Mouse (Mus musculus) kidney, embryonic 16.5 days (tissue): ENCODE results near the gene Olfr314. TPM values are rescaled to one million over a fixed set of nuclear protein-coding genes. Genes with fewer than 3 reads are reported as not detected.
"Not testable (repeated sequence)": the region's sequence is repeated elsewhere in the genome, so short reads cannot be mapped to it uniquely, and the experiment has no call there.

Source experiments
- ATAC-seq: fragments of 200-750 bp; cut with Nextera tagmentation; 2 replicates; pipeline ENCODE4 v1.8.0; 2017; ENCODE audit warnings: moderate TSS enrichment; ENCODE audit not compliant: low FRiP score, low TSS enrichment
- H3K27ac ChIP-seq: fragments of 300-500 bp; sonication (generic); 2 replicates; pipeline ENCODE4 v1.5.1; 2014; ENCODE audit warnings: low read length
- H3K27me3 ChIP-seq: fragments of 300-500 bp; sonication (generic); 2 replicates; pipeline ENCODE4 v1.6.1; 2014; ENCODE audit warnings: low read length, control low read depth, mixed read lengths; ENCODE audit not compliant: insufficient read depth
- H3K36me3 ChIP-seq: fragments of 300-500 bp; sonication (generic); 2 replicates; pipeline ENCODE4 v1.6.1; 2014; ENCODE audit warnings: low read length, control low read depth, mixed read lengths; ENCODE audit not compliant: insufficient read depth
- H3K4me1 ChIP-seq: fragments of 300-500 bp; sonication (generic); 2 replicates; pipeline ENCODE4 v1.6.1; 2014; ENCODE audit warnings: low read length, control low read depth, mixed read lengths; ENCODE audit not compliant: insufficient read depth
- H3K4me2 ChIP-seq: fragments of 300-500 bp; sonication (generic); replicated peaks from 2 replicates; pipeline ENCODE4 v1.6.1; 2014; ENCODE audit warnings: low read depth, low read length
- H3K4me3 ChIP-seq: fragments of 300-500 bp; sonication (generic); 2 replicates; pipeline ENCODE4 v1.5.1; 2014; ENCODE audit warnings: mild to moderate bottlenecking, low read length
- H3K9ac ChIP-seq: fragments of 300-500 bp; sonication (generic); replicated peaks from 2 replicates; pipeline ENCODE4 v1.6.1; 2014; ENCODE audit warnings: low read length
- H3K9me3 ChIP-seq: fragments of 300-500 bp; sonication (generic); 2 replicates; pipeline ENCODE4 v1.6.1; 2016; ENCODE audit warnings: low read length, control low read depth
- WGBS: fragments of 180-500 bp; shearing (Covaris S2); extraction: QIAGEN DNeasy Blood & Tissue Kit; methylation state at CpG from one replicate; pipeline ENCODE4 v1.1.7; 2014; 5-methylcytosine and 5-hydroxymethylcytosine counted together
- polyA plus RNA-seq: library from polyadenylated mRNA; unstranded; fragments of >200 nt; fragmentation: Nextera tagmentation; extraction: Ambion mirVana; gene quantifications from 2 replicates; pipeline ENCODE4 v1.2.1, GENCODE M21; 2015

The Olfr314 gene
- polyA plus RNA-seq, 1 experiment from 2014 or later = not detected

DNA sequence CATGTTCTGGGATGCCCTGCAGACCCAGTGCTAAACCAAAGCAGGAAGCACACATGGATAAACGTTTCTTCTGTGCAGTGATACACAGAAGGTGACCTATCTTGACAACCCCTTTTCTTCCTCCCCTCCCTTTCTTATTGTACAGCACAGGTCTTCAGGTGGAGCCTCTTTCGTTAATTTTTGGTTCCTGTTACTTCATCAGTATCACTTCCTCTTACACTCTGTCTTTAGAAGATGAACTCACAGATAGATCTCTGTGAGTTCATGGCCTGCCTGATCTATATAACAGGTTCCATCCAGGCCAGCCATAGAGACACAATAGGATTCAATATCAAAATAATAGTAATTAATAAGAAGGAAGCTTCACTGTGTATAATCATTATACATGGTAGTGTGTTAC lies 7.3 kb downstream of the Olfr314 start:
- ATAC-seq = no peak
- H3K27me3 ChIP-seq = no peaks in the 10 kb centered on the region
- H3K4me1 ChIP-seq = no peaks in the 10 kb centered on the region
- H3K9ac ChIP-seq = no peak overlapping the region
- WGBS = 50% methylated on average over 2 of the region's 2 CpGs
- H3K4me3 ChIP-seq = no peak overlapping the region
- H3K36me3 ChIP-seq = no peaks in the 10 kb centered on the region
- no peaks in the 10 kb centered on the region for H3K9me3 ChIP-seq
- H3K4me2 ChIP-seq = no peak overlapping the region
- no peak overlapping the region for H3K27ac ChIP-seq

DNA sequence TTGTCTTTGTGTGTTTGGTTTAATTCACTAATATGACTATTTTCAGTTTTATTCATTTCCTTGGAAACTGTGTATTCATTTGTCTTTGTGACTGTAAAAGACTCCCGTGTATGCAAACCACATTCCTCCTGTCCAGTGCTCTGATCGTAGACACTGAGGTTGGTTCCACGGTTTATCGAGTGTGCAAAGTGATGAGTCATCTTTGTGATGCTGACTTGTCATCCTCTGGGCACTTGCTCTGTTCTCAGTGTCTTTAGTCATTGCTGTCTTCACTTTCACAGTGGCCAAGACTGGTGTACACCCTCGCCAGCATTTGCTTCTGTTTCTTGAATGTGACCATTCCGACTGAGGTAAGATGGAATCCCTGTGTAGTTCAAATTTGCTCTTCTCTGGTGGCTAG lies 7.9 kb downstream of the Olfr314 start:
- Histone ChIP-seq H3K27me3 (no peaks in the 10 kb centered on the region), H3K36me3 (no peaks in the 10 kb centered on the region), H3K4me2 (no peak overlapping the region), H3K9ac (no peak overlapping the region), H3K4me3 (no peak overlapping the region), H3K9me3 (no peaks in the 10 kb centered on the region), H3K27ac (no peak overlapping the region), H3K4me1 (no peaks in the 10 kb centered on the region)
- no peak for ATAC-seq
- 75% methylated on average over 6 of the region's 6 CpGs for WGBS

DNA sequence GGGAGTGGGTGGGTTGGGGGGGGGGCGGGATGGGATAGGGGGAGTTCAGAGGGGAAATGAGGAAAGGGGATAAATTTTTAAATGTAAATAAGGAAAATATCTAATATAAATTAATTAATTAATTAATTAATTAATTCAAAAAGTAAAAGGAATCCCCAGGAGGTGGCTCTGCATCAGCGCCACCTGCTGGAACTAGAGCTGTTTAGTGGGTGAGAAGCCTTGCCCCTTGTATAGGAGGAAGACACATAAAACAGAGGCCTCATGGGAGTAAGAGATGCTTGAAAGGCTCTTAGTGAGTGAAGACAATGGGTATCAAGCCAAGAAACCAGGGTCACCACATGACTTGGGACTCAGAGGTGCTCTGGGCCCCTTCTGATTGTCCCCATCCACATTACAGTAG lies 13.1 kb downstream of the Olfr314 start:
- ATAC-seq = no peak
- no peaks in the 10 kb centered on the region for H3K9me3 ChIP-seq
- H3K27ac ChIP-seq = no peak overlapping the region
- no peak overlapping the region for H3K9ac ChIP-seq
- no peaks in the 10 kb centered on the region for H3K4me1 ChIP-seq
- no peaks in the 10 kb centered on the region for H3K36me3 ChIP-seq
- H3K4me3 ChIP-seq = no peak overlapping the region
- WGBS = 81% methylated on average over 1 of the region's 2 CpGs
- H3K4me2 ChIP-seq = no peak overlapping the region
- H3K27me3 ChIP-seq = no peaks in the 10 kb centered on the region

DNA sequence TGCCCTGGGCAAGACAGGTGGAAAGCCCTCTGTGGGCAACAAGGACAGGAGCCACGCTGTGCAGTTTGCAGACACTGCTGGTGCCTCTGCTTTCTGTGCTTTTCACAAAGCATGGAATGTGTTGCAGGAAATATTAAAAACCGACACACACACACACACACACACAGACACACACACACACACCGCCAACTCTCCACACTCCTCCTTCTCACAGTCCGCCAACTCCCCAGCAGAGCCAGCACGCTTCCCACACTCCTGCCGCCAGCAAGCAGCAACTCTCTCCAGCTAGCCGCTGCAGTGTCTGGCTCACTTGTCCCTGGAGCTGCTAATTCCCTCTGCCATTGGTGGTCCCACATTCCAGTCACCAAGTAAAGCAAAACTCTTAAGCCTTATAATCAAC lies 14.1 kb downstream of the Olfr314 start:
- Histone ChIP-seq H3K27me3 (no peaks in the 10 kb centered on the region), H3K27ac (no peak overlapping the region), H3K9me3 (no peaks in the 10 kb centered on the region), H3K4me3 (no peak overlapping the region), H3K9ac (no peak overlapping the region), H3K4me1 (peaks cover 3% of the 10 kb centered on the region; the same call in 1 of the 2 replicates), H3K36me3 (no peaks in the 10 kb centered on the region), H3K4me2 (no peak overlapping the region)
- ATAC-seq = no peak
- WGBS = 68% methylated on average over 7 of the region's 7 CpGs

DNA sequence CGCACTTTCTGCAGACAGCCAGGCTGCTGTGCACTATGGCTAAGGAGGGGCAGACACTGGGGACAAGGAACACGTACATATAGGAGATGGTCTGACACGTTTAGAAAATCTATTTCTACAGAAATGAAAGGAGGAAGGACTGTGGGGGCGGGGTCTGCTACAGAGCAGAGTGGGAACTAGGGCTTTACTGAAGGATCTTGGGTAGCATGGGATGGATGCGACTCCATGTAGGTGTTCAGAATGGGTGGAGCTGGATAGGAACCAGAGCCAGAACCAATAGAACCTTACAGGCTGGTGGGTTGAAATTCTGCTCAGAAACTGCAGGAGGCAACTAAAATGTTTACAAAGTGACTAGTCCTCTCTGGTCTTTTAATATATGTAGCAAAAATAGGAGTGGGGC lies 17.0 kb downstream of the Olfr314 start:
- no peak overlapping the region for H3K27ac ChIP-seq

DNA sequence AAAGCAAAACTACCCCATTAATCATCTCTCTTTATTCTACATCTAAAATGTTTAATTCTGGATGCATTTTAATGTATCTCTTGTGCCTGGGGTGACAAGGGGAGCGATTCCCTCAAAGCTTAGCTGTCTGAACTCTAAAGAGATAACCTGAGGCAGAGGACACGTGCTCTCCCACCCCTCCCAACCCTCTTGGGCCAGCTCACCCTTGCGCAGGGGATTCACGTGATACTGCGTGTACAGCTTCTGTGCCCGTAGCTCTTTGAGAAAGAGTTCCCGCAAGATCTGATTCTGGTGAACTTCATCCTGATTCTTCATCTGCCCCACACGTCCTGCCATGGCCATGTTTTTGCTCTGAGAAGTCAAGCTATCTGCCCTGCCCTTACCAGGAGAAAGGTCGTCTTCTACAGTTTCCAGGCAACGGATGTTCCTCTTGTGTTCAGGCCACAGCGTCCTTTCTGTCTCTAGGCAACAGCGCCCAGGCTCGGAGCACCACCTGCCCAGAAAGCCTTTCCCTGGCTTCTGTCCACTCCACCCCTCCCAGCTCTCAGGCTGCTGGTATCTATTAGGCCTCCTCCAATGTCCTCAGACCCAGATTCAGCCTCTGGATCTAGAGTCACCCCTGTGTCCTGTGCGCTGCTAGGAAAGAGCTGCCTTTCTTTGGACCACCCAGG lies 18.9 kb downstream of the Olfr314 start, which contains the start of gene Fam183b:
Gene Fam183b, minus strand, starts transcription at position 403 of the 671 bp plus-strand sequence.
- peak; percentile 49; the same call in 1 of the 2 replicates for ATAC-seq
- Histone ChIP-seq H3K9me3 (no peaks in the 10 kb centered on the region), H3K9ac (no peak within 1 kb of the TSS), H3K27ac (no peak within 1 kb of the TSS), H3K4me1 (peaks cover 8% of the 10 kb centered on the region; the same call in 1 of the 2 replicates), H3K36me3 (no peaks in the 10 kb centered on the region), H3K4me3 (no peak within 1 kb of the TSS), H3K4me2 (no peak within 1 kb of the TSS), H3K27me3 (no peaks in the 10 kb centered on the region)
- 37% methylated on average over 14 of the region's 14 CpGs for WGBS

More for the DNA sequence above, 17.0 kb downstream of the Olfr314 start:
- Histone ChIP-seq H3K9ac (no peak overlapping the region), H3K36me3 (no peaks in the 10 kb centered on the region), H3K4me2 (no peak overlapping the region), H3K4me3 (no peak overlapping the region), H3K9me3 (no peaks in the 10 kb centered on the region), H3K4me1 (peaks cover 8% of the 10 kb centered on the region; the same call in 1 of the 2 replicates), H3K27me3 (no peaks in the 10 kb centered on the region)
- ATAC-seq = no peak
- 76% methylated on average over 5 of the region's 5 CpGs for WGBS

DNA sequence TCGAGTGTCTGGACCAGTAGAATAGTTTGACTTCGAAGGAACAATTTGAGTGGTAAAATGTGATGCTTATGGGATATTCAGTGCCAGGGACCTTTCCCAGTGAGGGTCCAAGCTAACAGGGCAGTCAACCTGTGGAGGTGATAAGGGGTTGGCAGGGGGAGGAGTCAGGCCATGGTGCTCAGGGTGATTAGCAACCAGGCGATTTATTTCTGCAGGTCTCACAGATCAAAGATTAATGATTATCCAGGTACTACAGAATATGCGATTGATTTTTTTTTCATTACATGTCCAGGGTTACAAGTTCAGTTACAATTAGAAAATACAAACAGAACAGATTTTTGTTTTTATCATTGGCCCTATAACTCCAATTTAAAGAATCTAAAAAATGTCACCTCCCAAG lies 21.1 kb downstream of the Olfr314 start:
- no peak overlapping the region for H3K4me2 ChIP-seq

DNA sequence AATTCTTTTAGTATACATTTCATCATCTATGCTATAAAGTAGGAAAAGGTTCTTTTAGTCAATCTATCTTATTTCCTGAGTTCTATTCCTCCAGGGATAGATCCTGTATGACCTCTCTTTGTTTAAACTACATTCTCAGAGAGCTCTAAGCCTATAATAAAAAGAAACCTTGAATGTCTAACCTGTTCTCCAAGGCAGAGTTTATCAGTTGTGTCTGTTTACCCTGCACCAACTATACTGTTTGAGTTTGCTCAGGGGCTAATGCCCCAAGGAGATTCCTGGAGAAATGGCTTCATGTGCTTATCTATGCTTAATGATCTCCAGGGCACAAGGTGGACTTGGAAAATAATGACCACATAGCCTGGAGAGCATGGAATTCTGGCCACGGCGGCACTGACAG lies 21.6 kb downstream of the Olfr314 start:
- no peak overlapping the region for H3K4me3 ChIP-seq
- no peaks in the 10 kb centered on the region for H3K36me3 ChIP-seq
- peaks cover 8% of the 10 kb centered on the region; the same call in 1 of the 2 replicates for H3K4me1 ChIP-seq
- no peak overlapping the region for H3K27ac ChIP-seq
- no peak overlapping the region for H3K4me2 ChIP-seq
- no peaks in the 10 kb centered on the region for H3K27me3 ChIP-seq
- H3K9ac ChIP-seq = no peak overlapping the region
- 62% methylated on average over 2 of the region's 2 CpGs for WGBS
- ATAC-seq = no peak
- H3K9me3 ChIP-seq = no peaks in the 10 kb centered on the region

More for the DNA sequence above, 21.1 kb downstream of the Olfr314 start:
- H3K27ac ChIP-seq = no peak overlapping the region
- H3K9ac ChIP-seq = no peak overlapping the region
- peaks cover 8% of the 10 kb centered on the region; the same call in 1 of the 2 replicates for H3K4me1 ChIP-seq
- no peaks in the 10 kb centered on the region for H3K36me3 ChIP-seq
- no peaks in the 10 kb centered on the region for H3K27me3 ChIP-seq
- no peaks in the 10 kb centered on the region for H3K9me3 ChIP-seq
- ATAC-seq = no peak
- no peak overlapping the region for H3K4me3 ChIP-seq
- 55% methylated on average over 4 of the region's 4 CpGs for WGBS

DNA sequence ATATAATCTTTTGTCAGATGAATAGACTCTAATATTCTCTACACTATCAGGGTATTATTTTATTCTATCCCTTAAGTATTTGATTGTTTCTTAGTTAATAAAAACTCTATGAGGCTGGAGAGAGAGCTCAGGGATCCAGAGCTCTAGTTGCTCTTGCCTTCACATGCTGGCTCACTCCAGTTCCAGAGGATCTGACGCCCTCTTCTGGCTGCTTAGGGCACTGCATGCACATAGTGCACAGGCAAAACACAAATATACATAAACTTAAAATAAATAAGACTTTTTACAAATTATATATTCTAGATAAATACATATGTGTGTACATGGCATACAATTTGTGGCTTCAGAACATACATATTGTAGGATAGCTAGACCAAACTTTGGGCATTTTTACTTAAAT lies 29.2 kb downstream of the Olfr314 start:
- ATAC-seq = no peak
- WGBS = 0% methylated on average over 1 of the region's 1 CpGs

DNA sequence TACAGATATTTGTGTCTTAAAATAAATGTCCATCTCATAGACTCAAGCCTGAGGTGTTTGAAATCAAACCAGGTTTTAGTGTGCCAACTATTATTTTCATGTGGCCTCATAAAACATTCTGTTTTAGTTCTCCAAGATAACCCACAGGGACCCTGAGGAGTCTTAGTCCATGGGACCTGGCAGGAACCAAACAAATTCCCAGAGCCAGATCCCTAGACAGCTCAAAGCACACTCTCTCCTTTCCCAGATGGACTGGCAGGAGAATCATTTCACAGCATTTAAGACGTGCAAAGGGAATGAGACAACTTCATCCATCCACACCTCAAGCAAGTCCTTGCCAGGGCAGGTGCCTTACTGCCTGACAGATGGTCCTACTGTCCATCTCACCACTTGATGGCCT lies 31.9 kb downstream of the Olfr314 start, which contains the start of gene Olfr313:
Gene Olfr313, plus strand, starts transcription at position 301 of the 400 bp plus-strand sequence.
- WGBS = 64% methylated on average over 1 of the region's 1 CpGs

More for the DNA sequence above, 29.2 kb downstream of the Olfr314 start:
- Histone ChIP-seq H3K27me3 (no peaks in the 10 kb centered on the region), H3K9me3 (no peaks in the 10 kb centered on the region), H3K27ac (no peak overlapping the region), H3K9ac (no peak overlapping the region), H3K36me3 (no peaks in the 10 kb centered on the region), H3K4me2 (no peak overlapping the region), H3K4me1 (no peaks in the 10 kb centered on the region), H3K4me3 (no peak overlapping the region)

More for the DNA sequence above, 31.9 kb downstream of the Olfr314 start, which contains the start of gene Olfr313:
- not testable (repeated sequence) for H3K9me3 ChIP-seq, ATAC-seq, H3K27ac ChIP-seq, H3K9ac ChIP-seq, H3K36me3 ChIP-seq, H3K4me3 ChIP-seq, H3K27me3 ChIP-seq, H3K4me1 ChIP-seq, H3K4me2 ChIP-seq
